Mouse (Mus musculus) gastrocnemius, adult 8-10 months (tissue): ENCODE results near the gene Sar1b. TPM values are rescaled to one million over a fixed set of nuclear protein-coding genes. Genes with fewer than 3 reads are reported as not detected.
"Not testable (repeated sequence)": the region's sequence is repeated elsewhere in the genome, so short reads cannot be mapped to it uniquely, and the experiment has no call there.

Experiments used
- DNase-seq, 2 experiments: peaks; one replicate each; pipeline ENCODE4 v3.0.0; 2022; ENCODE audit warnings: low spot score in 2 of 2
- total RNA-seq, 4 experiments: library from RNA; stranded (reverse); gene quantifications; 2 replicates each; pipeline ENCODE4 v1.2.4; 2022

Sar1b gene
- total RNA-seq, 4 experiments from 2014 or later = 497 to 597 (median 580) TPM

- no peak for DNase-seq
These were observed 14.0 kb downstream of the Sar1b start for GRCm38 (mm10) chr11:51777478-51777877.

GRCm38 (mm10) chr11:51780773-51781267 lies 17.3 kb downstream of the Sar1b start:
- no peak for DNase-seq

- no peak for DNase-seq
These were observed 19.2 kb downstream of the Sar1b start for GRCm38 (mm10) chr11:51782721-51783120.

GRCm38 (mm10) chr11:51785926-51786325 lies 22.4 kb downstream of the Sar1b start:
- DNase-seq = peak in 1 of 2 experiments; percentile 35

GRCm38 (mm10) chr11:51789735-51790134 lies 26.2 kb downstream of the Sar1b start:
- DNase-seq = not testable (repeated sequence)

GRCm38 (mm10) chr11:51790662-51791061 lies 27.2 kb downstream of the Sar1b start:
- DNase-seq = no peak

GRCm38 (mm10) chr11:51796272-51796671 lies 32.8 kb downstream of the Sar1b start:
- no peak for DNase-seq

- peak in 1 of 2 experiments; percentile 75 for DNase-seq
These were observed 37.3 kb downstream of the Sar1b start for GRCm38 (mm10) chr11:51800634-51801325.

GRCm38 (mm10) chr11:51805221-51805981 lies 41.9 kb downstream of the Sar1b start:
- DNase-seq = peak; percentile 48 to 59

- DNase-seq = peak in 1 of 2 experiments; percentile 76
These were observed 43.8 kb downstream of the Sar1b start for GRCm38 (mm10) chr11:51807108-51807879.

GRCm38 (mm10) chr11:51809632-51810224 lies 46.2 kb downstream of the Sar1b start:
- DNase-seq = no peak

- no peak for DNase-seq
These were observed 47.7 kb downstream of the Sar1b start for GRCm38 (mm10) chr11:51811230-51811629.

GRCm38 (mm10) chr11:51812022-51812546 lies 48.6 kb downstream of the Sar1b start:
- DNase-seq = no peak

- DNase-seq = peak; percentile 80 to 81
These were observed 54.3 kb downstream of the Sar1b start for GRCm38 (mm10) chr11:51817756-51818155.

GRCm38 (mm10) chr11:51818837-51819236 lies 55.4 kb downstream of the Sar1b start:
- DNase-seq = no peak

- peak; percentile 46 to 61 for DNase-seq
These were observed 56.5 kb downstream of the Sar1b start for GRCm38 (mm10) chr11:51819964-51820363.

GRCm38 (mm10) chr11:51820861-51821260 lies 57.4 kb downstream of the Sar1b start:
- peak; percentile 73 to 76 for DNase-seq

GRCm38 (mm10) chr11:51822736-51823135 lies 59.2 kb downstream of the Sar1b start:
- DNase-seq = no peak

- no peak for DNase-seq
These were observed 59.8 kb downstream of the Sar1b start for GRCm38 (mm10) chr11:51823271-51823670.

- DNase-seq = no peak
These were observed 60.7 kb downstream of the Sar1b start for GRCm38 (mm10) chr11:51823963-51824753.
